Mouse (Mus musculus): ENCODE data around the gene Scd3.
"Not testable (repeated sequence)": the region's sequence is repeated elsewhere in the genome, so short reads cannot be mapped to it uniquely, and the experiment has no call there.

Scd3 gene

GRCm38 (mm10) chr19:44266824-44267498 lies 63.9 kb downstream of the Scd3 start:
- Histone ChIP-seq H3K9me3 (ENCODE audit: low read length) (no peaks in the 10 kb centered on the region), H3K27me3 (ENCODE audit: insufficient read depth, low read length) (no peaks in the 10 kb centered on the region), H3K36me3 (ENCODE audit: insufficient read depth, low read length) (no peaks in the 10 kb centered on the region), H3K4me3 (replicated peaks; ENCODE audit: low read length) (peak overlapping the region; percentile 78), H3K4me1 (replicated peaks; ENCODE audit: low read depth, low read length) (peaks cover 75% of the 10 kb centered on the region)
- TF ChIP-seq POU5F1 (IDR thresholded peaks at IDR 0.05; ENCODE audit: borderline replicate concordance, low read length) (no peak), CTCF (conservative IDR thresholded peaks at IDR 0.05; ENCODE audit: low read length) (no peak), NANOG (IDR thresholded peaks at IDR 0.05; ENCODE audit: borderline replicate concordance, low read length) (no peak)

GRCm38 (mm10) chr19:44267499-44268002 lies 64.5 kb downstream of the Scd3 start:
- Histone ChIP-seq H3K4me1 (replicated peaks; ENCODE audit: low read depth, low read length) (peaks cover 69% of the 10 kb centered on the region), H3K4me3 (replicated peaks; ENCODE audit: low read length) (peak overlapping the region; percentile 78), H3K9me3 (ENCODE audit: low read length) (no peaks in the 10 kb centered on the region), H3K36me3 (ENCODE audit: insufficient read depth, low read length) (no peaks in the 10 kb centered on the region), H3K27me3 (ENCODE audit: insufficient read depth, low read length) (no peaks in the 10 kb centered on the region)
- TF ChIP-seq NANOG (IDR thresholded peaks at IDR 0.05; ENCODE audit: borderline replicate concordance, low read length) (no peak), POU5F1 (IDR thresholded peaks at IDR 0.05; ENCODE audit: borderline replicate concordance, low read length) (no peak), CTCF (conservative IDR thresholded peaks at IDR 0.05; ENCODE audit: low read length) (no peak)

- H3K4me3 ChIP-seq (replicated peaks; ENCODE audit: low read length) = no peak overlapping the region
Measured at GRCm38 (mm10) chr19:44273711-44274110, 70.6 kb downstream of the Scd3 start.

GRCm38 (mm10) chr19:44274452-44274851 lies 71.4 kb downstream of the Scd3 start:
- TF ChIP-seq POU5F1 (IDR thresholded peaks at IDR 0.05; ENCODE audit: borderline replicate concordance, low read length) (no peak), CTCF (conservative IDR thresholded peaks at IDR 0.05; ENCODE audit: low read length) (no peak), NANOG (IDR thresholded peaks at IDR 0.05; ENCODE audit: borderline replicate concordance, low read length) (no peak)
- Histone ChIP-seq H3K27me3 (ENCODE audit: insufficient read depth, low read length) (peaks cover 3% of the 10 kb centered on the region; the same call in 1 of the 2 replicates), H3K9me3 (ENCODE audit: low read length) (no peaks in the 10 kb centered on the region), H3K36me3 (ENCODE audit: insufficient read depth, low read length) (no peaks in the 10 kb centered on the region), H3K4me1 (replicated peaks; ENCODE audit: low read depth, low read length) (peaks cover 66% of the 10 kb centered on the region), H3K4me3 (replicated peaks; ENCODE audit: low read length) (no peak overlapping the region)

More at GRCm38 (mm10) chr19:44273711-44274110, 70.6 kb downstream of the Scd3 start:
- no peaks in the 10 kb centered on the region for H3K36me3 ChIP-seq (ENCODE audit: insufficient read depth, low read length)
- peaks cover 59% of the 10 kb centered on the region for H3K4me1 ChIP-seq (replicated peaks; ENCODE audit: low read depth, low read length)
- TF ChIP-seq NANOG (IDR thresholded peaks at IDR 0.05; ENCODE audit: borderline replicate concordance, low read length) (no peak), POU5F1 (IDR thresholded peaks at IDR 0.05; ENCODE audit: borderline replicate concordance, low read length) (no peak), CTCF (conservative IDR thresholded peaks at IDR 0.05; ENCODE audit: low read length) (no peak)
- no peaks in the 10 kb centered on the region for H3K9me3 ChIP-seq (ENCODE audit: low read length)
- peaks cover 3% of the 10 kb centered on the region; the same call in 1 of the 2 replicates for H3K27me3 ChIP-seq (ENCODE audit: insufficient read depth, low read length)

- H3K4me3 ChIP-seq (replicated peaks; ENCODE audit: low read length) = no peak overlapping the region
- H3K9me3 ChIP-seq (ENCODE audit: low read length) = no peaks in the 10 kb centered on the region
- H3K27me3 ChIP-seq (ENCODE audit: insufficient read depth, low read length) = peaks cover 3% of the 10 kb centered on the region; the same call in 1 of the 2 replicates
- H3K4me1 ChIP-seq (replicated peaks; ENCODE audit: low read depth, low read length) = peaks cover 71% of the 10 kb centered on the region
- no peaks in the 10 kb centered on the region for H3K36me3 ChIP-seq (ENCODE audit: insufficient read depth, low read length)
- no peak for TF ChIP-seq POU5F1 (IDR thresholded peaks at IDR 0.05; ENCODE audit: borderline replicate concordance, low read length)
Measured at GRCm38 (mm10) chr19:44275418-44275817, 72.3 kb downstream of the Scd3 start.

- H3K4me3 ChIP-seq (replicated peaks; ENCODE audit: low read length) = no peak overlapping the region
- peaks cover 74% of the 10 kb centered on the region for H3K4me1 ChIP-seq (replicated peaks; ENCODE audit: low read depth, low read length)
- TF ChIP-seq POU5F1 (IDR thresholded peaks at IDR 0.05; ENCODE audit: borderline replicate concordance, low read length) (no peak), CTCF (conservative IDR thresholded peaks at IDR 0.05; ENCODE audit: low read length) (no peak), NANOG (IDR thresholded peaks at IDR 0.05; ENCODE audit: borderline replicate concordance, low read length) (no peak)
- peaks cover 3% of the 10 kb centered on the region; the same call in 1 of the 2 replicates for H3K27me3 ChIP-seq (ENCODE audit: insufficient read depth, low read length)
- no peaks in the 10 kb centered on the region for H3K9me3 ChIP-seq (ENCODE audit: low read length)
- H3K36me3 ChIP-seq (ENCODE audit: insufficient read depth, low read length) = no peaks in the 10 kb centered on the region
Measured at GRCm38 (mm10) chr19:44276861-44277260, 73.8 kb downstream of the Scd3 start.

GRCm38 (mm10) chr19:44277931-44278330 lies 74.9 kb downstream of the Scd3 start:
- Histone ChIP-seq H3K27me3 (ENCODE audit: insufficient read depth, low read length) (peaks cover 3% of the 10 kb centered on the region; the same call in 1 of the 2 replicates), H3K4me1 (replicated peaks; ENCODE audit: low read depth, low read length) (peaks cover 84% of the 10 kb centered on the region), H3K36me3 (ENCODE audit: insufficient read depth, low read length) (no peaks in the 10 kb centered on the region), H3K4me3 (replicated peaks; ENCODE audit: low read length) (peak overlapping the region; percentile 37), H3K9me3 (ENCODE audit: low read length) (no peaks in the 10 kb centered on the region)
- TF ChIP-seq NANOG (IDR thresholded peaks at IDR 0.05; ENCODE audit: borderline replicate concordance, low read length) = no peak
- TF ChIP-seq POU5F1 (IDR thresholded peaks at IDR 0.05; ENCODE audit: borderline replicate concordance, low read length) = no peak
- TF ChIP-seq CTCF (conservative IDR thresholded peaks at IDR 0.05; ENCODE audit: low read length) = no peak

- peak overlapping the region; percentile 37 for H3K4me3 ChIP-seq (replicated peaks; ENCODE audit: low read length)
- TF ChIP-seq CTCF (conservative IDR thresholded peaks at IDR 0.05; ENCODE audit: low read length) (no peak), POU5F1 (IDR thresholded peaks at IDR 0.05; ENCODE audit: borderline replicate concordance, low read length) (no peak; the same call in 1 of the 2 replicates), NANOG (IDR thresholded peaks at IDR 0.05; ENCODE audit: borderline replicate concordance, low read length) (peak; percentile 95)
Measured at GRCm38 (mm10) chr19:44280755-44281154, 77.7 kb downstream of the Scd3 start.

GRCm38 (mm10) chr19:44281825-44282447 lies 78.9 kb downstream of the Scd3 start:
- not testable (repeated sequence) for H3K9me3 ChIP-seq (ENCODE audit: low read length); H3K36me3 ChIP-seq (ENCODE audit: insufficient read depth, low read length)
- peak overlapping the region; percentile 45; the same call in 1 of the 2 replicates for H3K4me3 ChIP-seq (replicated peaks; ENCODE audit: low read length)

More at GRCm38 (mm10) chr19:44280755-44281154, 77.7 kb downstream of the Scd3 start:
- no peaks in the 10 kb centered on the region for H3K36me3 ChIP-seq (ENCODE audit: insufficient read depth, low read length)
- H3K27me3 ChIP-seq (ENCODE audit: insufficient read depth, low read length) = no peaks in the 10 kb centered on the region
- H3K9me3 ChIP-seq (ENCODE audit: low read length) = no peaks in the 10 kb centered on the region
- H3K4me1 ChIP-seq (replicated peaks; ENCODE audit: low read depth, low read length) = peaks cover 87% of the 10 kb centered on the region

More at GRCm38 (mm10) chr19:44281825-44282447, 78.9 kb downstream of the Scd3 start:
- not testable (repeated sequence) for H3K27me3 ChIP-seq (ENCODE audit: insufficient read depth, low read length)
- H3K4me1 ChIP-seq (replicated peaks; ENCODE audit: low read depth, low read length) = peaks cover 94% of the 10 kb centered on the region
